Mouse (Mus musculus) liver, embryonic 13.5 days (tissue): ENCODE data around the gene Gltpd2. TPM values are rescaled to one million over a fixed set of nuclear protein-coding genes. Genes with fewer than 3 reads are reported as not detected.

Source experiments
- ATAC-seq: fragments of 200-750 bp; cut with Nextera tagmentation; 2 replicates; pipeline ENCODE4 v1.8.0; 2017; ENCODE audit warnings: low read depth, mild to moderate bottlenecking, moderate number of reproducible peaks, moderate library complexity
- DNase-seq: peaks from one replicate; pipeline ENCODE4 v3.0.0; 2022
- H3K27ac ChIP-seq: fragments of 300-500 bp; sonication (generic); 2 replicates; pipeline ENCODE4 v1.5.1; 2015; ENCODE audit warnings: moderate library complexity, mild to moderate bottlenecking, inconsistent platforms
- H3K27me3 ChIP-seq: fragments of 300-500 bp; sonication (generic); 2 replicates; pipeline ENCODE4 v1.6.1; 2015; ENCODE audit warnings: mild to moderate bottlenecking, inconsistent platforms
- H3K36me3 ChIP-seq: fragments of 300-500 bp; sonication (generic); 2 replicates; pipeline ENCODE4 v1.6.1; 2015; ENCODE audit warnings: mild to moderate bottlenecking, inconsistent platforms
- H3K4me1 ChIP-seq: fragments of 300-500 bp; sonication (generic); replicated peaks from 2 replicates; pipeline ENCODE4 v1.6.1; 2015; ENCODE audit warnings: inconsistent platforms
- H3K4me2 ChIP-seq: fragments of 300-500 bp; sonication (generic); 2 replicates; pipeline ENCODE4 v1.6.1; 2015; ENCODE audit warnings: inconsistent platforms, mild to moderate bottlenecking, moderate library complexity
- H3K4me3 ChIP-seq: fragments of 300-500 bp; sonication (generic); replicated peaks from 2 replicates; pipeline ENCODE4 v1.5.1; 2015; ENCODE audit warnings: mild to moderate bottlenecking, inconsistent platforms
- H3K9ac ChIP-seq: fragments of 300-500 bp; sonication (generic); 2 replicates; pipeline ENCODE4 v1.6.1; 2015; ENCODE audit warnings: mild to moderate bottlenecking, inconsistent platforms
- H3K9me3 ChIP-seq: fragments of 300-500 bp; sonication (generic); replicated peaks from 2 replicates; pipeline ENCODE4 v1.6.1; 2016; ENCODE audit warnings: inconsistent platforms
- WGBS: fragments of 180-500 bp; shearing (Covaris S2); methylation state at CpG from one replicate; pipeline ENCODE4 v1.1.7; 2015; ENCODE audit not compliant: insufficient replicate concordance; 5-methylcytosine and 5-hydroxymethylcytosine counted together
- polyA plus RNA-seq: library from polyadenylated mRNA; unstranded; fragments of >200 nt; fragmentation: Nextera tagmentation; extraction: Ambion mirVana; gene quantifications from 2 replicates; pipeline ENCODE4 v1.2.1, GENCODE M21; 2015

The Gltpd2 gene
- polyA plus RNA-seq, 1 experiment from 2014 or later, result 20.0 TPM

DNA sequence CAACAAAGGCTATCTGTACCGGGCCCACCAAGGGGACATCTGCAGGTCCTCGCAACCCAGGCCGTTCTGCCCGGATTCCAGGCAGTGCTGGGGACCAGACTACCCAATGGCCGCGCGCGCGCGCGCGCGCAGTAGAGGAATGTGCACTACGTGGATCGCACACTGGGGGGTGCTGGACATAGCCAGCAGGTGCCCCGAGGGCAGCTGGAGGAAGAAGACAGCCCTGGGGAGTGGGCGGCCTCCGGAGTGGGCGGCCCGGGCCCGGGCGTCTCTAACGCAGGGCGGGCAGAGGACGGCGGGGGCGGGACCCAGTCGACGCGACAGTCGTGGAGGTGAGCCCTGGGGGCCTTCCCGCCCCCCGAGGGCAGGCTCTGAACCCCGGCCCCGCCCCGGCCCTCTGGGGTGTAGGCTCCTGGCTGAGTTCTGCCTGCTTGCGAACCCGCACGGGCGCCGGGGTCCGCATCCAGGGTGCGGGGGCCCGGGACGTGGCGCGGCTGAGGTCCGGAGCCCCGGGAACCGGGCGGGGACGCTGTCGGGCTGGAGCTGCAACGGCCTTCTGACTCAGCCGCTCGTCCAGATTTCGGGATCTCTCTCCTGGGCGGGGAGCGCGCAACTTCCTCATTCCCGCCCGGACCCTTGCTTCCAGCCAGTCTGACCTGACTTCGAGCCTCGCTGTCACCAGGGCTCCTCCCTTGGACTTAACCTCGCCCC, 21.0 kb downstream of the Gltpd2 start, which contains the start of gene Pld2:
Gene Pld2 (plus strand): TSS at position 188 of the 711 bp plus-strand sequence.
- Histone ChIP-seq H3K4me1 (peaks cover 15% of the 10 kb centered on the region), H3K36me3 (no peaks in the 10 kb centered on the region), H3K9me3 (no peaks in the 10 kb centered on the region), H3K4me3 (peak within 1 kb of the TSS; percentile 62), H3K4me2 (peak within 1 kb of the TSS; percentile 74), H3K9ac (peak within 1 kb of the TSS; percentile 56), H3K27me3 (peaks cover 56% of the 10 kb centered on the region), H3K27ac (no peak within 1 kb of the TSS)
- under 1% methylated on average over 62 of the region's 65 CpGs for WGBS
- ATAC-seq (peak; percentile 92), DNase-seq (peak; percentile 57)

DNA sequence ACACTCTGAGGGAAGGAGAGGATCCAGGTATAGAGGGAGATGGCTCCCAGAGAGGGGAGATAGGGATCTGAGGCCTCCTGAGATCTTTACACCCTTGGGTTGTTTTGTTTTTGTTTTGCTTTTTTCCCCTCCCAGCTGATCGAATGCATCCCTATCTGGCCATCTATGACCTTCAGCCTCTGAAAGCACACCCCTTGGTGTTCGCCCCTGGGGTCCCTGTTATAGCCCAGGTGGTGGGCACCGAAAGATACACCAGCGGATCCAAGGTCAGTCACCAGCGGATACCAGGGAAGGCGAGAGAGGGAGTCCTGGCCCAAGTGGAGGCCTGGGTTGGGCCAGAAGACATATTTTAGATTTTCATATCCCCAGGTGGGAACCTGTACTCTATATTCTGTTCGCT, 21.9 kb downstream of the Gltpd2 start:
- ATAC-seq (no peak), DNase-seq (no peak)
- Histone ChIP-seq H3K27me3 (peaks cover 56% of the 10 kb centered on the region), H3K36me3 (no peaks in the 10 kb centered on the region), H3K4me2 (peak overlapping the region; percentile 74), H3K27ac (no peak overlapping the region), H3K9ac (0 out of 2 replicates have a peak overlapping the region, but pooled peaks have one; percentile 56), H3K4me3 (peak overlapping the region; percentile 62), H3K4me1 (peaks cover 15% of the 10 kb centered on the region), H3K9me3 (no peaks in the 10 kb centered on the region)
- 68% methylated on average over 7 of the region's 7 CpGs for whole genome bisulfite sequencing

DNA sequence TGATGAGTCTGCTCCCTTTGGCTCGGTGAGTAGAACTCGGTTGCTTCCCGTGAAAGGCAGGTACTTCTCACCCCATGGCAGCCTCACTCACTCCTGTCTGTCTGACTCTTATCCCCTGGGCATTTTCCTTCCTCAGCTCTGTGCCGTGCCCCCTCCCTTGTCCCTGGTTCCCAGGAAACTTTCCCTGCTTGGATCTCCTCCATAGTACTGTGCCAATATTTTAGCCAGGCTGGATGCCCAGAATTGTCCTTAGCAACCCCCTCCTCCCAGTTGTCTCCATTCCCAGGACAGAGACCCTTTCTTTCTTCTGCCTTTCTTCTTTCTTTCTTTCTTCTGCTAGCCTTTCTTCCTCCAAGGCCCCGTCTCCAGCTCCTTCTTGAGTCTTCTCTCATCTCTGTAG, 22.4 kb downstream of the Gltpd2 start:
- no peaks in the 10 kb centered on the region for H3K36me3 ChIP-seq
- H3K4me1 ChIP-seq, result peaks cover 15% of the 10 kb centered on the region
- peaks cover 56% of the 10 kb centered on the region for H3K27me3 ChIP-seq
- ATAC-seq (no peak), DNase-seq (no peak)
- no peak overlapping the region for H3K4me3 ChIP-seq
- no peak overlapping the region for H3K27ac ChIP-seq
- H3K9ac ChIP-seq, result no peak overlapping the region
- H3K9me3 ChIP-seq, result no peaks in the 10 kb centered on the region
- no peak overlapping the region for H3K4me2 ChIP-seq
- 64% methylated on average over 5 of the region's 5 CpGs for WGBS

DNA sequence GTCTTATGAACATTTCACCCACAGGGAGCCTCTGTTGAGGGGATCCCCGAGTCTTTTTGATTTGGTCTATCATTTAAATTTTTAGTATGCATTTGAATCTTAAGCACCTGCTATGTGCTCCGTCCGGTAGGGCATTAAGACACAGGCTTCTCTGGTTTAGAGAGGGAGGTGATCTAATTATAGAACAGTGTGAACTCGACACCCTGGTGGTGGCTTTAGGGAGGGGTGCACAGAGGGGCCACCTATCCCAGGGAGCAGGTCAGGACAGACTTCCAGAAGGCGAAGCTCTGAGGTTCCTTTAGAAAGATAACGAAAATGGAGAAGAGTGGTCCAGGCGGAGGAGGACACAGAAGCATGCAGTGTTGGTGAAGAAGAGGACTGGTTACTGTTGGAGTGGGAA, 25.5 kb downstream of the Gltpd2 start:
- H3K4me2 ChIP-seq, result no peak overlapping the region
- WGBS, result 45% methylated on average over 7 of the region's 7 CpGs
- H3K9ac ChIP-seq, result no peak overlapping the region
- no peaks in the 10 kb centered on the region for H3K36me3 ChIP-seq
- no peaks in the 10 kb centered on the region for H3K9me3 ChIP-seq
- DNase-seq, result no peak
- peaks cover 45% of the 10 kb centered on the region for H3K27me3 ChIP-seq
- no peak overlapping the region for H3K4me3 ChIP-seq
- ATAC-seq, result no peak
- H3K4me1 ChIP-seq, result peaks cover 15% of the 10 kb centered on the region
- H3K27ac ChIP-seq, result no peak overlapping the region

DNA sequence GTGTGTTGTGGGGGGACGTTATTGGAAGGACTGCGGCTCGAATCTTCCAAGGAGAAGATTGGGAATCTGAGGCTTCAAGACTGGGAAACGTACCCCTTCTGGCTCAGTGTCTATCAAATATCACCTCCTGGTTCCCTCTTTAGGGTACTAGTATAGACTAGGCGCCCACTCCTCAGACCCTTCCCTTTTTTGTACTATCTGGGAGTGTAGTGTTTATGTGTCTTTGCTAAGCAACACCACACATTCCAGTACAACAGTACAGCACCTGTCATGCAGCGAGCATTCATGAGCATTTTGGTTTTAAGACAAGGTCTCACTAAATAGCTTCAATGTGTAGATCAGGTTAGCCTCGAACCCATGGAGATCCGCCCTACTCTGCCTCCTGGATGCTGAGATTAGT, 32.5 kb downstream of the Gltpd2 start:
- WGBS, result 64% methylated on average over 8 of the region's 8 CpGs
- DNase-seq, result no peak
- H3K4me2 ChIP-seq, result no peak overlapping the region
- H3K36me3 ChIP-seq, result 0 out of 2 replicates have a peak, but pooled peaks cover 2% of the 10 kb centered on the region
- no peaks in the 10 kb centered on the region for H3K4me1 ChIP-seq
- H3K27ac ChIP-seq, result no peak overlapping the region
- no peak overlapping the region for H3K4me3 ChIP-seq
- no peak overlapping the region for H3K9ac ChIP-seq
- ATAC-seq, result no peak
- H3K9me3 ChIP-seq, result no peaks in the 10 kb centered on the region
- H3K27me3 ChIP-seq, result peaks cover 24% of the 10 kb centered on the region

DNA sequence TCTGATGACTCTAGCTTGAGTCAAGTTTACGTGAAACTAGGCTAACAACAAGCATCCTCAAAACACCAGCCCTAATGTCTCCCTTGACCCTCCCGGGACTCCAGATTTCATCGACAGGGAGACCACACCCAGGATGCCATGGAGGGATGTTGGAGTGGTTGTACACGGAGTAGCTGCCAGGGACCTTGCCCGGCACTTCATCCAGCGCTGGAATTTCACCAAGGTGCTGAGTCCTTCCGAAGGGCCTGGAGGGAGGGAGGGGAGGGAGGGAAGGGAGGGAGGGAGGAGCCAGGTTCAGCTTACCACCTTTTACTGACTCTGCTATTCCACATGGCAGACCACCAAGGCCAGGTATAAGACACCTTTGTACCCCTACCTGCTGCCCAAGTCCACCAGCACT, 34.9 kb downstream of the Gltpd2 start:
- no peak overlapping the region for H3K9ac ChIP-seq
- ATAC-seq, result no peak
- no peaks in the 10 kb centered on the region for H3K9me3 ChIP-seq
- H3K27ac ChIP-seq, result no peak overlapping the region
- H3K4me2 ChIP-seq, result no peak overlapping the region
- 0 out of 2 replicates have a peak, but pooled peaks cover 2% of the 10 kb centered on the region for H3K36me3 ChIP-seq
- WGBS, result 28% methylated on average over 7 of the region's 7 CpGs
- no peaks in the 10 kb centered on the region for H3K4me1 ChIP-seq
- DNase-seq, result no peak
- H3K27me3 ChIP-seq, result peaks cover 24% of the 10 kb centered on the region
- H3K4me3 ChIP-seq, result no peak overlapping the region

DNA sequence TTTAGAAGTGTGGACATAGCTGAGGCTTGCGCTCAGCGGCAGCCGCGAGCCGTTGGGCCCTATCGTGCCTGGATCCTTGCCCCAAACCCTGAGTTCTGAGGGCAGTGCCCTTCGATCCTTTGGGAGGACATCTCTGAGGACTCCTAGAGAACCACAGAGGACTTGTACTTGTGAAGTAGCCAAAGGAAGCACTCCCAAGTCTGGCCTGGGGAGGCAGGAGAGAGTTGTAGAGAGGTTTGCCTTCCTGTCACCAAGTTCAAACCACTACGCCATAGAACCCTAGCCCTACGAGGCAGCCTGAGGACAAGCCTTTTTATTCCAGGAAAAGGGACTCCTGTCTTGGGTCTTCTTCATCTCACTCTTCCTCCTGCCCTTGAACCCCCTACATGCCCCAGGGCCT, 38.5 kb downstream of the Gltpd2 start:
- no peak overlapping the region for H3K27ac ChIP-seq
- 0 out of 2 replicates have a peak, but pooled peaks cover 2% of the 10 kb centered on the region for H3K36me3 ChIP-seq
- peaks cover 16% of the 10 kb centered on the region for H3K27me3 ChIP-seq
- 78% methylated on average over 9 of the region's 9 CpGs for WGBS
- H3K4me1 ChIP-seq, result peaks cover 10% of the 10 kb centered on the region
- H3K4me2 ChIP-seq, result no peak overlapping the region
- DNase-seq (no peak), ATAC-seq (no peak)
- no peak overlapping the region for H3K9ac ChIP-seq
- H3K9me3 ChIP-seq, result no peaks in the 10 kb centered on the region
- H3K4me3 ChIP-seq, result no peak overlapping the region

DNA sequence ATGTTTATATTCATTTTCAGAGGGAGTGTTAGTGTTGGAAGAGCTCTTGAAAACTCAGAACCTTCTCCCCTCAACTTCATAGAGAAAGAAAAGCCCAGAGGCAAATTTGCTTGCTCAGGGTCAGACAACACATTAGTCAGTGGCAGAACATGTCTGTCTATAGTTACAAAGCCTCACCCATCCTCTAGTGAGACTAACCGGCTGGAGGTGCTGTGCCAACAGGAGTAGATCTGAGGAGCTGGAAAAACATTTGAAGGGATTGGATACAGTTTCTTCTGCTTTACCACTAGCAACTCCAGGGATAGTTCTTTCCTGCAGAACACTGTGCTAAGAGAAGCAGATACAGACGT, 42.9 kb downstream of the Gltpd2 start:
- H3K9me3 ChIP-seq, result no peaks in the 10 kb centered on the region
- H3K27me3 ChIP-seq, result no peaks in the 10 kb centered on the region
- DNase-seq (no peak), ATAC-seq (peak; percentile 8; the same call in 1 of the 2 replicates)
- H3K36me3 ChIP-seq, result 0 out of 2 replicates have a peak, but pooled peaks cover 3% of the 10 kb centered on the region
- H3K4me2 ChIP-seq, result peak overlapping the region; percentile 98
- 6% methylated on average over 2 of the region's 2 CpGs for WGBS
- H3K4me1 ChIP-seq, result peaks cover 48% of the 10 kb centered on the region
- H3K9ac ChIP-seq, result peak overlapping the region; percentile 88
- H3K27ac ChIP-seq, result peak overlapping the region; percentile 77
- H3K4me3 ChIP-seq, result peak overlapping the region; percentile 86

DNA sequence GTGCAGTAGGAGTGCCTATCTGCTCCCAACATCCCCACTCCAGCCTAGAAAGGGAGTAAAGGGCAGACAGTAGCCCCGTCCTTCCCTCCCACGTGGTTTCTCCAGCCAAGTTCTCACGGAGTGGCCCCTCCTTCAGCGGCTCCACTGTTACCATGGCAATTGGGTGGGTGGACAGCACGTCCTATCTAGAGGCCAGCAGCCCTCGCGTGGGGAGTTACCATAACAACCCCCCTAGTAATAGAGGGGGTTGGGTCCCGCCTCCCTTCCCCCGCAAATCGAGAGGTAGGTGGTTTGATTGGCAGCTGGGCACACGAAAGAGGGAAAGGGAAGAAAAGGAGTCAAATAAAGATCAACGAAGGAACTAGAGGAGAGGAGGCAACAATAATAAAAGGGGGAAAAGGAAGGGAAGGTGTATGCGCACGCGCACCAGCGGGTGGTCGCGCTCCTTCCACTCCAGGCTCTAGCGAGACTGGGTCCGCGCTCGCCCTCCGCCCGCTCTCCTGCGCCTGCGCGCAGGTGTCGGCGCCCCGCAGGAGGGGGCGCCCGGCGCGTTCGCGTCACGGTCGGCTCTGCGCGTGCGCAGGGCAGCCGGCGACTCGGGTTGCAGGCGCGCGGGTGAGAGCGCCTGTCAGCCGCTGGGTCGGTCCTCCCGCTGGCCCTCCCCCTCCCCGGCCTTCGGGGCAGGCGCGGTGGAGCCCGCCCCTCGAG, 43.4 kb downstream of the Gltpd2 start, which contains the start of gene Mink1:
Gene Mink1 (plus strand): TSS at position 595 of the 708 bp plus-strand sequence.
- Histone ChIP-seq H3K4me1 (peaks cover 48% of the 10 kb centered on the region), H3K27me3 (no peaks in the 10 kb centered on the region), H3K27ac (peak within 1 kb of the TSS; percentile 77), H3K9ac (peak within 1 kb of the TSS; percentile 88), H3K4me3 (peak within 1 kb of the TSS; percentile 86), H3K9me3 (no peaks in the 10 kb centered on the region), H3K4me2 (peak within 1 kb of the TSS; percentile 98), H3K36me3 (0 out of 2 replicates have a peak, but pooled peaks cover 3% of the 10 kb centered on the region)
- ATAC-seq (peak; percentile 83), DNase-seq (peak; percentile 79)
- WGBS, result under 1% methylated on average over 53 of the region's 57 CpGs

DNA sequence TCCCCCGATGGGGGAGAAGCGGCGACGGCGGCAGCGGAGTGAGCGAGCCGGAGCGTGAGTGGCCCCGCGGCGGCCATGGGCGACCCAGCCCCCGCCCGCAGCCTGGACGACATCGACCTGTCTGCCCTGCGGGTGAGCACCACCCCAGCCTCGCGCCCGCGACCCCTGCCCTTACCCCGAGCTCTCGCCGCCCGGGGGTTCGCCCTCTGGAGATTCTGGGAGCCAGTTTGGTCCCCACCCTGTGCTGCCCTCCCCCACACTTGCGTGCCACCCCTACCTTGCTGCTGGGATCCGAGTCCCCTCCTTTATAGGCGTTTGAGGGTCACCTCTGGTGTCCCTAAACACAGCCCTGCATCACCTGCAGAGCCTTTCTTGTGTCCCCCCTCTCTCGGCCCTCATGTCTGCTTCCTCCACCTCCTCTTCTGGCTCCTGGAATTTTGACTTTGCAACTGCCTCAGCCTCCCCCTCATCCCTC, 44.0 kb downstream of the Gltpd2 start:
- Histone ChIP-seq H3K9ac (peak overlapping the region; percentile 88), H3K4me1 (peaks cover 51% of the 10 kb centered on the region), H3K36me3 (peaks cover 4% of the 10 kb centered on the region; the same call in 1 of the 2 replicates), H3K27ac (peak overlapping the region; percentile 77), H3K9me3 (no peaks in the 10 kb centered on the region), H3K27me3 (no peaks in the 10 kb centered on the region), H3K4me3 (peak overlapping the region; percentile 86), H3K4me2 (peak overlapping the region; percentile 98)
- ATAC-seq (no peak), DNase-seq (no peak)
- WGBS, result under 1% methylated on average over 23 of the region's 31 CpGs

DNA sequence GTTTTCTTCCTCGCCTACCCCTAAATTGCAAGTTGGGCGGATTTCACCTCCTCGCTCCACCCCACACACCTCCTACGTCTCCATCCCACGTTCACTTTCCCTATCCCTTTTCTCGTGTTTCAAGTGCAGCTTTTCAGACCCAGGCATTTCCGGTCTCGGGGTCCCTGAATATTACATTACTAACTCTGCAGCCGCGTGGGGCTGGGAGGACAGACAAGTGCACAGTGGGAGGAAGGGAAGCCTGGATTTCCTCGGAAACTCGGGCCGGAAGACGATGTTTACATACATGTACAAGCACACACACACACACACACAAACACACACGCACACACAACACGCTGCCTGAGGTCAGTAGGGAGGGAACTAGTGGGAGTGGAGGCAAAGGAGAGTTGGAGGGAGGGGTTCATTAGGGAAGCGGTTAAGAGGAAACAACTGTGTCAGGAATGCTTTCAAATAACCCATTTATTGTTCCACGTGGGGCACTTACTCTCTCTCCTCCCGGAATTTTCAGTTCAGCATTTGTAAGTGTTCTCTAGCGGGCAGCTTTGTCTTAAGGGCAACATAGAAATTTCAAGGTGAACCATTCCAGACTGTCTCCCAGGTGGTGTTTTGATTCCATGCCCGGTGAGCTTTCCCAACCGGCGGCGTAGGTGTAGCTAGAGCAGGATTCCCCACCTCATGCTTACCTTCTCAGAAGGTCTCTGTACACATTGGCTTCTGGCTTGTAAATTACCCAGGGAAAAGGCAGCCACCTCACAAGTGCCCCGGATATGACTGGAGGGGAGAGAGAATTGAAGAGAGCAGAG, 44.7 kb downstream of the Gltpd2 start:
- peaks cover 8% of the 10 kb centered on the region; the same call in 1 of the 2 replicates for H3K36me3 ChIP-seq
- DNase-seq (no peak), ATAC-seq (no peak)
- peak overlapping the region; percentile 77 for H3K27ac ChIP-seq
- H3K27me3 ChIP-seq, result no peaks in the 10 kb centered on the region
- no peaks in the 10 kb centered on the region for H3K9me3 ChIP-seq
- H3K9ac ChIP-seq, result peak overlapping the region; percentile 88
- H3K4me2 ChIP-seq, result peak overlapping the region; percentile 98
- H3K4me3 ChIP-seq, result peak overlapping the region; percentile 86
- peaks cover 57% of the 10 kb centered on the region for H3K4me1 ChIP-seq
- WGBS, result 4% methylated on average over 25 of the region's 25 CpGs
